Mouse (Mus musculus): ENCODE data around the gene Scml4. TPM values are rescaled to one million over a fixed set of nuclear protein-coding genes. Genes with fewer than 3 reads are reported as not detected.

Gene Scml4
- total and polyA plus RNA-seq, 3 experiments: 0.03 to 0.08 TPM; not detected in 1

- H3K9ac ChIP-seq (ENCODE audit: control insufficient read depth, low read depth, low read length, poor library complexity, severe bottlenecking): no peak overlapping the region
- H3K27ac ChIP-seq (ENCODE audit: control insufficient read depth, low read depth, low read length): no peak overlapping the region
- H3K4me1 ChIP-seq (ENCODE audit: control insufficient read depth in 1 of 2, insufficient read depth in 2 of 2, low read length in 2 of 2): no peaks in the 10 kb centered on the region
- H3K27me3 ChIP-seq (ENCODE audit: control insufficient read depth in 1 of 2, insufficient read depth in 2 of 2, low read length in 2 of 2): no peaks in the 10 kb centered on the region
- no peak for TF ChIP-seq POLR2A (IDR thresholded peaks at IDR 0.05; ENCODE audit: control insufficient read depth in 1 of 2, insufficient read depth in 1 of 2, low read depth in 1 of 2, low read length in 2 of 2, poor library complexity in 1 of 2)
- TF ChIP-seq JUND (IDR thresholded peaks at IDR 0.05; ENCODE audit: low read depth, low read length): no peak
- no peak for TF ChIP-seq ZC3H11A (IDR thresholded peaks at IDR 0.05; ENCODE audit: low read depth, low read length)
- no peak for TF ChIP-seq RAD21 (IDR thresholded peaks at IDR 0.05; ENCODE audit: low read depth, low read length)
- H3K79me2 ChIP-seq (ENCODE audit: control insufficient read depth, insufficient read depth, low read length, poor library complexity): no peaks in the 10 kb centered on the region
- no peak for DNase-seq (ENCODE audit: low read depth, low spot score)
- H3K9me3 ChIP-seq (replicated peaks; ENCODE audit: insufficient read depth, low read length): no peaks in the 10 kb centered on the region
- H3K4me3 ChIP-seq (ENCODE audit: control insufficient read depth in 1 of 2, insufficient read depth in 1 of 2, low read depth in 2 of 2, low read length in 2 of 2): no peak overlapping the region
- no peaks in the 10 kb centered on the region for H3K36me3 ChIP-seq (ENCODE audit: control insufficient read depth in 1 of 2, insufficient read depth in 2 of 2, low read length in 2 of 2)
These were observed 21.4 kb upstream of the Scml4 start for GRCm38 (mm10) chr10:42838736-42839135.

DNA sequence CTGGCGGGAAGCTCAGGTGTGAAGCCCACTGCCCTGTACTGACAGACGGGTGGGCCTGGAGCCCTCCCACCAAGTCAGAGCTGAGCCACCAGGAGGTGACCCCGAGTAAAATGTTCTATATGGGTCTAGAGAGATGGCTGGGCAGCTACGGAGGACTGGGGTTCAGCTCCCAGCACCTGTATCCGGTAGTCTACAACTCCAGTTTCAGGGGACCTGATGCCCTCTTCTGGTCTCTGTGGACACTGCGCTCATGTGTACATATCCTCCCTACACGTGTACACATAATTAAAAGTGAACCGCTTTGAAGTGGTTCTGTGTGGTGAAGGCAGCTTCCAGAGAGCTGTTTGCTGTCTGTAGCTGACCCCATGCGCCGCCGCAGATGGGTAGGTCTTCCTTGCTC, 20.1 kb upstream of the Scml4 start:
- no peaks in the 10 kb centered on the region for H3K36me3 ChIP-seq (ENCODE audit: control insufficient read depth in 1 of 2, insufficient read depth in 2 of 2, low read length in 2 of 2)
- DNase-seq (ENCODE audit: low read depth, low spot score): peak; percentile 16
- TF ChIP-seq CTCF (IDR thresholded peaks at IDR 0.05 in 2 of 3, conservative IDR thresholded peaks at IDR 0.05 in 1 of 3; ENCODE audit: control insufficient read depth in 1 of 3, insufficient read depth in 1 of 3, low read depth in 2 of 3, low read length in 3 of 3, poor library complexity in 1 of 3, severe bottlenecking in 1 of 3) (peak in 2 of 3 experiments; percentile 8 to 20; a peak in 2 of 6 replicates), ZC3H11A (IDR thresholded peaks at IDR 0.05; ENCODE audit: low read depth, low read length) (no peak)
- no peaks in the 10 kb centered on the region for H3K9me3 ChIP-seq (replicated peaks; ENCODE audit: insufficient read depth, low read length)
- no peaks in the 10 kb centered on the region for H3K79me2 ChIP-seq (ENCODE audit: control insufficient read depth, insufficient read depth, low read length, poor library complexity)
- H3K27ac ChIP-seq (ENCODE audit: control insufficient read depth, low read depth, low read length): no peak overlapping the region
- H3K4me3 ChIP-seq (ENCODE audit: control insufficient read depth in 1 of 2, insufficient read depth in 1 of 2, low read depth in 2 of 2, low read length in 2 of 2): no peak overlapping the region
- H3K4me1 ChIP-seq (ENCODE audit: control insufficient read depth in 1 of 2, insufficient read depth in 2 of 2, low read length in 2 of 2): no peaks in the 10 kb centered on the region
- H3K27me3 ChIP-seq (ENCODE audit: control insufficient read depth in 1 of 2, insufficient read depth in 2 of 2, low read length in 2 of 2): no peaks in the 10 kb centered on the region
- H3K9ac ChIP-seq (ENCODE audit: control insufficient read depth, low read depth, low read length, poor library complexity, severe bottlenecking): no peak overlapping the region

DNA sequence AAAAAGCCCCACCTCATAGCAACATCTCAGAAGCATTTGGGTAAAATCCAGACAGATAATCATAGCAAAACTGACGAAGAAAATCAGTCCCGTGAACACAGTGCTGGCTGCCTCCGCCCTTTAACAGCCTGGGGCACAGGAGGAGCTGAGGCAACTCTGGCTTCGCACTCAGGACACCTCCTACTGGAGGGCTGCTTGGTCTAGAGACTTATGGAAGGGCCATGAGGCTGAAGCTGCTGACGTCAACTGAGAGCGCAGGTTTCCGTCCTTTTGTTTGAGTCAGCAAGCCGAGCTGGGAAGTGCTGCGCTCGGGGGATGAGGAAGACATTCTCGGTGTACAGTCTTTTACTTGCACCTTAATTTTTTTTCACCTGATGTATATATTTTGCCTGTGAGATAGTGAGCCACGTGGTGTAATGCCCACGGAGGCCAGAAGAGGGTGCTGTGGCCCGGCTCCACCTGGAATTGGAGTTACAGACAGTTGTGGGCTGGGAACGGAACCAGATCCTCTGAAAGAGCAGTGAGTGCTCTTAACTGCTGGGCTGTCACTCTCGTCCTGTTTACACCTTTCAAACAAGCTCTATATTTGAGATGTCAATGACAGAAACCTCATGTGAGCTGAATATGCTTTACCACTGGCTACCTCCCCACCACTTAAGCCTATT, 18.5 kb upstream of the Scml4 start:
- H3K79me2 ChIP-seq (ENCODE audit: control insufficient read depth, insufficient read depth, low read length, poor library complexity): no peaks in the 10 kb centered on the region
- DNase-seq (ENCODE audit: low read depth, low spot score): peak; percentile 63

More for the DNA sequence above, 18.5 kb upstream of the Scml4 start:
- Histone ChIP-seq H3K4me3 (ENCODE audit: control insufficient read depth in 1 of 2, insufficient read depth in 1 of 2, low read depth in 2 of 2, low read length in 2 of 2) (no peak overlapping the region), H3K27me3 (ENCODE audit: control insufficient read depth in 1 of 2, insufficient read depth in 2 of 2, low read length in 2 of 2) (no peaks in the 10 kb centered on the region), H3K36me3 (ENCODE audit: control insufficient read depth in 1 of 2, insufficient read depth in 2 of 2, low read length in 2 of 2) (no peaks in the 10 kb centered on the region), H3K9me3 (replicated peaks; ENCODE audit: insufficient read depth, low read length) (no peaks in the 10 kb centered on the region), H3K4me1 (ENCODE audit: control insufficient read depth in 1 of 2, insufficient read depth in 2 of 2, low read length in 2 of 2) (no peaks in the 10 kb centered on the region), H3K9ac (ENCODE audit: control insufficient read depth, low read depth, low read length, poor library complexity, severe bottlenecking) (no peak overlapping the region), H3K27ac (ENCODE audit: control insufficient read depth, low read depth, low read length) (no peak overlapping the region)
- TF ChIP-seq NRF1 (IDR thresholded peaks at IDR 0.05; ENCODE audit: insufficient read depth, low read depth, low read length, poor library complexity, severe bottlenecking) (no peak), USF1 (IDR thresholded peaks at IDR 0.05; ENCODE audit: low read depth, low read length) (peak; percentile 58; the same call in 1 of the 2 replicates), MXI1 (IDR thresholded peaks at IDR 0.05; ENCODE audit: low read depth, low read length) (peak; percentile 74; the same call in 1 of the 2 replicates), E2F4 (IDR thresholded peaks at IDR 0.05; ENCODE audit: borderline replicate concordance, low read depth, low read length) (no peak), CHD2 (IDR thresholded peaks at IDR 0.05; ENCODE audit: low read length) (no peak), MYC (IDR thresholded peaks at IDR 0.05; ENCODE audit: low read depth, low read length) (peak; percentile 97), GABPA (IDR thresholded peaks at IDR 0.05; ENCODE audit: low read depth, low read length) (no peak), ETS1 (IDR thresholded peaks at IDR 0.05; ENCODE audit: low read depth, low read length) (no peak), SMC3 (IDR thresholded peaks at IDR 0.05; ENCODE audit: low read depth, low read length) (peak; percentile 60), HCFC1 (IDR thresholded peaks at IDR 0.05; ENCODE audit: low read depth, low read length) (no peak), ELF1 (IDR thresholded peaks at IDR 0.05; ENCODE audit: low read depth, low read length) (no peak), RAD21 (IDR thresholded peaks at IDR 0.05; ENCODE audit: low read depth, low read length) (peak; percentile 46), MAX (IDR thresholded peaks at IDR 0.05; ENCODE audit: low read length) (peak; percentile 90), CTCF (IDR thresholded peaks at IDR 0.05 in 2 of 3, conservative IDR thresholded peaks at IDR 0.05 in 1 of 3; ENCODE audit: control insufficient read depth in 1 of 3, insufficient read depth in 1 of 3, low read depth in 2 of 3, low read length in 3 of 3, poor library complexity in 1 of 3, severe bottlenecking in 1 of 3) (peak; percentile 75 to 83 (median 83)), MAFK (IDR thresholded peaks at IDR 0.05; ENCODE audit: borderline replicate concordance, low read depth, low read length) (no peak), POLR2A (IDR thresholded peaks at IDR 0.05; ENCODE audit: control insufficient read depth in 1 of 2, insufficient read depth in 1 of 2, low read depth in 1 of 2, low read length in 2 of 2, poor library complexity in 1 of 2) (no peak), ZNF384 (IDR thresholded peaks at IDR 0.05; ENCODE audit: low read depth, low read length) (no peak), KAT2A (conservative IDR thresholded peaks at IDR 0.05; ENCODE audit: low read depth, low read length) (no peak)

Measured in MEL (cell line).